Mouse (Mus musculus) stomach, postnatal 0 days (tissue): ENCODE measurements around the gene Uqcc2.

ENCODE experiments used
- CTCF ChIP-seq: IDR thresholded peaks from 2 replicates; pipeline ENCODE4 v1.5.1; 2016; ENCODE audit warnings: antibody characterized with exemption, low read depth, mild to moderate bottlenecking, moderate library complexity
- EP300 ChIP-seq: optimal IDR thresholded peaks from 2 replicates; pipeline ENCODE3; 2016; ENCODE audit warnings: antibody characterized with exemption

DNA sequence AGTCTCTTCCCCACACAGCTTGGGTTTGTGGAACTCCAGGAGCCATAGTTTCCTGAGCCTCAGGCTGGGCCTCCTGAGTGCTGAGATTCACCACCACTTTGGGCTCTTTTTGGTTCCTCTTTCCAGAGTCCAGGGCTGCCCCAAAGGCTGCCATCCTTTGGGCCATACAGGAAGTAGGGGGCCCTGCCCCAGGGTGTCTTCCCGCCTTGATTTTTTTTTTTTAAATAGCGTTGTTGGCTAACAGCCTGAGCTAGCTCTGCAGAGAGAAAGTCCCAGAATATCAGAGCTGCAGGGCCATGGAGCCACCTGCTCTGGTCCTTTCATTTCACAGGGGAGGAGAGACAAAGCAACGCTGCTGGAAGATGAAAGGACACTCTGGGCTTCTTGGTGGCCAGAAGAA, 40.0 kb upstream of the Uqcc2 start:
- no peak for TF ChIP-seq CTCF
- no peak for TF ChIP-seq EP300
